Mouse (Mus musculus) testis, adult 2 months (tissue): Measurements from ENCODE around the gene Iqcc.

Experiments
- CTCF ChIP-seq: fragments of 200-500 bp; IDR thresholded peaks from 2 replicates; pipeline ENCODE4 v1.5.1; 2012; ENCODE audit warnings: low read depth, mild to moderate bottlenecking, inconsistent platforms, low read length, moderate library complexity; ENCODE audit not compliant: control insufficient read depth, insufficient read depth, insufficient replicate concordance
- POLR2A ChIP-seq: fragments of 200-500 bp; IDR thresholded peaks from 2 replicates; pipeline ENCODE4 v1.6.1; 2012; ENCODE audit warnings: low read depth, mild to moderate bottlenecking, inconsistent platforms, low read length, moderate library complexity; ENCODE audit not compliant: control insufficient read depth

GRCm38 (mm10) chr4:129610472-129610871, 8.4 kb downstream of the Iqcc start:
- TF ChIP-seq POLR2A (no peak; the same call in 1 of the 2 replicates), CTCF (no peak)
